Mouse (Mus musculus) MEL (cell line): ENCODE measurements around the gene Syn3.

Experiments used
- CTCF ChIP-seq, 3 experiments: IDR thresholded peaks in 2 of 3; conservative IDR thresholded peaks in 1 of 3; 2 replicates each; pipeline ENCODE4 v1.5.1; 2011 to 2012; ENCODE audit warnings: low read length in 3 of 3, low read depth in 2 of 3, mild to moderate bottlenecking in 2 of 3, improper control_type of control experiment in 1 of 3, inconsistent platforms in 1 of 3, mixed read lengths in 1 of 3, moderate library complexity in 1 of 3; ENCODE audit not compliant: control insufficient read depth in 1 of 3, insufficient read depth in 1 of 3, poor library complexity in 1 of 3, severe bottlenecking in 1 of 3
- JUND ChIP-seq: IDR thresholded peaks from 2 replicates; pipeline ENCODE4 v1.6.1; 2011; ENCODE audit warnings: low read depth, mild to moderate bottlenecking, improper control_type of control experiment, low read length
- MEF2A ChIP-seq: IDR thresholded peaks from 2 replicates; pipeline ENCODE4 v1.6.1; 2014; ENCODE audit warnings: low read depth, mild to moderate bottlenecking, inconsistent platforms, low read length, improper control_type of control experiment; ENCODE audit not compliant: poor library complexity, insufficient replicate concordance, severe bottlenecking; ENCODE audit errors: extremely low read depth
- POLR2AphosphoS2 ChIP-seq: IDR thresholded peaks from 2 replicates; pipeline ENCODE4 v1.6.1; 2011; ENCODE audit warnings: low read length, improper control_type of control experiment
- ZC3H11A ChIP-seq: IDR thresholded peaks from 2 replicates; pipeline ENCODE4 v1.6.1; 2012; ENCODE audit warnings: low read depth, mild to moderate bottlenecking, inconsistent platforms, low read length, improper control_type of control experiment

DNA sequence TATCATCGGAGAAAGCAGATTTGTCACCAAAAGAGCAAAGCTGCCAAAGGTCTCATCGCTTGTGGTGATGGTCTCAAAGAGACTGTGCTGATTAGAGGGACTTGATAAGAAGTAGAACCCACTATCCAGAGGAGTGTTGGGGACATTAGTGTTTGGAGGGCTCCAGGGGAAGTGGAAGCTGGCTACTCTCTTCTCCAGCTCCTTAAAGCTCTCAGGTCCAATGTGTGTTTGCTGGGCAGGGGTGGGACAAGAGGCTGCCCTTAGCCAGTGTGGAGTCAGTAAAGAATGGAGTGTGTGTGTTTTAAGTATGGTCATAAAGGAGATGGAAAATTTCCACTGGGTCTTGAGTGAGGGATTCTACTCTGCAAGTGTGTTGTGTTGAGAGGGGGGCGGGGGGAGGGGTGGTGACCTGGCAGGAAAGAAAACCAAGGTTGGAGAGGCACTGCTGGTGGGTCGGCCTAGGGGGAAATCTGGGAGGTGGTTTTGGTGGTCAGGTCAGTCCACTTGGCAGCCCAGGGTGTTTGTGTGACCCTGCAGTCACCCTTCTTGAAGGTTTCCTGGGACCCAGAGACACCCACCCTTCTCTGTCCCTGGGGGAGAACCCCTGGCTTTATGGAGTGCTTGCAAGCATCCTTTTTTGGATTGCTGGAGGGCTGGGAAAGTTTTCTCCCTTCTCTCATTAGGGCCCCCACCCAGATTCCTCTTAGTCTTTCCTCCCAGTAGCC lies 196.9 kb downstream of the Syn3 start:
- TF ChIP-seq JUND = no peak
- TF ChIP-seq ZC3H11A = no peak
- TF ChIP-seq CTCF (IDR thresholded peaks at IDR 0.05 in 2 of 3, conservative IDR thresholded peaks at IDR 0.05 in 1 of 3; ENCODE audit: control insufficient read depth in 1 of 3, insufficient read depth in 1 of 3, low read depth in 2 of 3, low read length in 3 of 3, poor library complexity in 1 of 3, severe bottlenecking in 1 of 3) = no peak
- TF ChIP-seq MEF2A = no peak
- no peak for TF ChIP-seq POLR2AphosphoS2
